Mouse (Mus musculus) C2C12 (cell line): Measurements from ENCODE around the gene Utp3. TPM values are rescaled to one million over a fixed set of nuclear protein-coding genes. Genes with fewer than 3 reads are reported as not detected.

Experiments used
- H3K27me3 ChIP-seq: one replicate; pipeline ENCODE4 v1.6.1; 2011; ENCODE audit not compliant: control insufficient read depth, insufficient read depth, insufficient read length
- H3K36me3 ChIP-seq: one replicate; pipeline ENCODE4 v1.6.1; 2011; ENCODE audit not compliant: control insufficient read depth, insufficient read depth
- H3K4me3 ChIP-seq: one replicate; pipeline ENCODE4 v1.5.1; 2011; ENCODE audit warnings: mild to moderate bottlenecking, control low read depth; ENCODE audit not compliant: poor library complexity, insufficient read depth, severe bottlenecking
- H3K79me2 ChIP-seq: one replicate; pipeline ENCODE4 v1.6.1; 2011; ENCODE audit not compliant: control insufficient read depth, insufficient read depth
- H3K79me3 ChIP-seq: one replicate; pipeline ENCODE4 v1.6.1; 2011; ENCODE audit warnings: low read depth, control low read depth
- H3ac ChIP-seq: one replicate; pipeline ENCODE3; 2011; ENCODE audit warnings: low read depth; ENCODE audit not compliant: control insufficient read depth, insufficient read length
- CEBPB ChIP-seq: IDR thresholded peaks from one replicate; pipeline ENCODE4 v1.6.1; 2011; ENCODE audit warnings: low read depth, mild to moderate bottlenecking, control low read depth, moderate library complexity
- CTCF ChIP-seq: IDR thresholded peaks from one replicate; pipeline ENCODE4 v1.5.1; 2011; ENCODE audit not compliant: control insufficient read depth, insufficient read depth, insufficient read length
- FOSL1 ChIP-seq: IDR thresholded peaks from one replicate; pipeline ENCODE4 v1.8.0; 2011; ENCODE audit warnings: mild to moderate bottlenecking, low read length; ENCODE audit not compliant: poor library complexity, insufficient read depth, severe bottlenecking
- MAX ChIP-seq: IDR thresholded peaks from one replicate; pipeline ENCODE4 v1.6.1; 2011; ENCODE audit warnings: mild to moderate bottlenecking, control low read depth
- MYOD1 ChIP-seq: IDR thresholded peaks from one replicate; pipeline ENCODE4 v1.6.1; 2011; ENCODE audit warnings: low read depth; ENCODE audit not compliant: control insufficient read depth, insufficient read length
- MYOG ChIP-seq: IDR thresholded peaks from one replicate; pipeline ENCODE4 v1.6.1; 2011; ENCODE audit not compliant: control insufficient read depth, insufficient read length; ENCODE audit errors: extremely low read depth
- USF1 ChIP-seq: IDR thresholded peaks from one replicate; pipeline ENCODE4 v1.6.1; 2011; ENCODE audit warnings: low read depth, mild to moderate bottlenecking, control low read depth, moderate library complexity
- long read RNA-seq, 2 experiments: library from polyadenylated mRNA; unstranded; transcript quantifications; one replicate each; pipeline ENCODE4 v2.0.0; 2019 to 2020
- polyA plus RNA-seq: library from polyadenylated mRNA; unstranded; fragments of >200 nt; fragmentation: generic; extraction: Trizol; gene quantifications from one replicate; pipeline ENCODE4 v1.2.1, GENCODE M21; 2012; ENCODE audit warnings: missing spikeins

The Utp3 gene
- polyA plus RNA-seq = 43.7 TPM
- long read RNA-seq, experiment 1, transcript Utp3-201 (1 exons, 1,629 nt) = major isoform, 45 of 45 reads
- long read RNA-seq, experiment 1, partial matches to known transcripts = 0 of 45 reads
- long read RNA-seq, experiment 1, other reads (novel, unspliced or antisense) = 0 of 45 reads
- long read RNA-seq, experiment 2, transcript Utp3-201 (1 exons, 1,629 nt) = major isoform, 70 of 70 reads
- long read RNA-seq, experiment 2, partial matches to known transcripts = 0 of 70 reads
- long read RNA-seq, experiment 2, other reads (novel, unspliced or antisense) = 0 of 70 reads

GRCm38 (mm10) chr5:88554086-88554886 lies at the start of gene Utp3:
Gene Utp3 (plus strand): TSS chr5:88554462.
- TF ChIP-seq MAX (peak; percentile 72), MYOG (no peak), MYOD1 (no peak), CTCF (peak; percentile 92)
- Histone ChIP-seq H3K79me2 (peaks cover 32% of the 10 kb centered on the region), H3ac (peak within 1 kb of the TSS; percentile 92)

DNA sequence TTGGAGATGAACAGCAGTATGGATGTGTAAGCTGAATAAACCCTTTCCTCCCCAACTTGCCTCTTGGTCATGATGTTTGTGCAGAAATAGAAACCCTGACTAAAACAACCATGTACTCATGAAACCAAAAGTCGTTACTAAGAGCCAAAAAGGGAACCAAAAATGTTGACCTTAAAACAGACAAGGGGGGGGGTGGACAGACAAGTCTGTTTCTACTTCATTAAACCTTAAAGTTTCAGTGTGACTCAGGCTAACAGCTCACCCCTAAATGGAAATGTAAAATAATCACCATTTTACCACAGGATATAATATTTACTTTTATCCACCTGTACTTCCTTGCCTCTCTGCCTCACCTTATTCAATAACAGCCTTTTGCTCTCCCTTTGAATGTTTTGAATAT lies 45.7 kb upstream of the Utp3 start:
- Histone ChIP-seq H3ac (no peak overlapping the region), H3K4me3 (no peak overlapping the region), H3K27me3 (no peaks in the 10 kb centered on the region), H3K79me2 (no peaks in the 10 kb centered on the region), H3K36me3 (no peaks in the 10 kb centered on the region), H3K79me3 (no peaks in the 10 kb centered on the region)
- TF ChIP-seq FOSL1 (no peak), CEBPB (no peak), MYOG (no peak), USF1 (no peak), MAX (no peak), CTCF (no peak), MYOD1 (no peak)

More at GRCm38 (mm10) chr5:88554086-88554886, at the start of gene Utp3:
- Histone ChIP-seq H3K79me3 (peaks cover 30% of the 10 kb centered on the region), H3K36me3 (peaks cover 25% of the 10 kb centered on the region), H3K4me3 (peak within 1 kb of the TSS; percentile 89), H3K27me3 (no peaks in the 10 kb centered on the region)

DNA sequence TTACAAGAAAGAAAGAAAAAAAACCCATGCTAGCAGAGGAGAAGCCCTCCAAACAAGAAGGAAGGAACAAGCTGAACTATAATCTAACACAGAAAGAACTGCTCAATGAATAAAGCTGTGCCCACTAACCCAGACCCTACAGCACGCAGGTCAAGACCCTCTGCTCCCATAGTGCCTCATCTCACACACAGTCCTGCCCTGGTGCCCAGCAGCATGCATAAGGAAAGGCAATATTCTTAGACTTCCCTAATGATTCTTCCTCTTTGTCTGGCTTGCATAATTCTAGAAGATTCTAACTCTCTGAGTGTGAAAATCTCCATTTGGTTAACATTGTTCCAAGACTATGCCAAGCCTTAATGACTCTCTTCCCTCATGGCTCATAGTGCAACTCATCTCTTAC lies 45.3 kb upstream of the Utp3 start:
- Histone ChIP-seq H3K79me2 (no peaks in the 10 kb centered on the region), H3ac (no peak overlapping the region)
- TF ChIP-seq CEBPB (no peak), USF1 (no peak), MYOG (no peak), MAX (no peak)

GRCm38 (mm10) chr5:88519232-88519631 lies 35.0 kb upstream of the Utp3 start:
- Histone ChIP-seq H3K36me3 (no peaks in the 10 kb centered on the region), H3K4me3 (no peak overlapping the region), H3ac (no peak overlapping the region), H3K79me3 (no peaks in the 10 kb centered on the region), H3K27me3 (peaks cover 3% of the 10 kb centered on the region), H3K79me2 (no peaks in the 10 kb centered on the region)
- no peak for TF ChIP-seq MYOD1
- TF ChIP-seq CTCF = peak; percentile 12
- TF ChIP-seq CEBPB = no peak

More for the DNA sequence above, 45.3 kb upstream of the Utp3 start:
- H3K4me3 ChIP-seq = no peak overlapping the region
- no peaks in the 10 kb centered on the region for H3K79me3 ChIP-seq
- H3K27me3 ChIP-seq = no peaks in the 10 kb centered on the region
- H3K36me3 ChIP-seq = no peaks in the 10 kb centered on the region

DNA sequence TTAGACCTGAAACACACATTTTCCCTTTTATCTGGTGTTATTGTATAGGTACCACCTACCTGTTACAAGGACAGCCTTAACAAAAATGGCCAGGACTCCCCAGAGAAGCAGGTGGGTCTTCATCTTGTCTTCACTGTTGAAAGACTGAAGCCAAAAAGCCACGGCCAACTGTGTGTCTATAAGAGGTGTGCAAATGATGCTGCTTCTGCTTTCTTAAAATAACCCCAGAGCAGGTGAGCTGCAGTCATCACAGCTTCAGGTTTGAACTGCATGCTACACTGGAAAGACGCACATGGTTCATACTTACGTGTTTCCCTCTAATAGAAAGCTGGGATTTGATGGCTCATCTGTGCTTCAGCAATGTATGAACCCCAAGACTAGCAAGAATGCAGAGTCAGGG lies 26.6 kb upstream of the Utp3 start, which contains the start of gene Jchain:
Gene Jchain (minus strand): TSS at position 235 of the 400 bp plus-strand sequence.
- no peaks in the 10 kb centered on the region for H3K79me3 ChIP-seq
- no peaks in the 10 kb centered on the region for H3K36me3 ChIP-seq
- H3K4me3 ChIP-seq = no peak within 1 kb of the TSS
- no peak within 1 kb of the TSS for H3ac ChIP-seq
- TF ChIP-seq MAX = no peak
- no peak for TF ChIP-seq CTCF
- no peak for TF ChIP-seq CEBPB
- no peak for TF ChIP-seq MYOD1
- TF ChIP-seq USF1 = no peak
- no peak for TF ChIP-seq MYOG
- TF ChIP-seq FOSL1 = no peak
- no peaks in the 10 kb centered on the region for H3K27me3 ChIP-seq
- no peaks in the 10 kb centered on the region for H3K79me2 ChIP-seq

GRCm38 (mm10) chr5:88530908-88531307 lies 23.4 kb upstream of the Utp3 start:
- Histone ChIP-seq H3K27me3 (no peaks in the 10 kb centered on the region), H3ac (no peak overlapping the region), H3K4me3 (no peak overlapping the region), H3K79me3 (no peaks in the 10 kb centered on the region), H3K79me2 (no peaks in the 10 kb centered on the region), H3K36me3 (no peaks in the 10 kb centered on the region)
- TF ChIP-seq CEBPB = no peak
- no peak for TF ChIP-seq CTCF
- no peak for TF ChIP-seq MYOG
- no peak for TF ChIP-seq USF1
- TF ChIP-seq FOSL1 = no peak
- no peak for TF ChIP-seq MYOD1
- no peak for TF ChIP-seq MAX
